Mouse (Mus musculus): ENCODE measurements around the gene Stox2.
A peak's percentile ranks its signal among the peaks of the same experiment; 100 is the strongest.

Stox2 gene

DNA sequence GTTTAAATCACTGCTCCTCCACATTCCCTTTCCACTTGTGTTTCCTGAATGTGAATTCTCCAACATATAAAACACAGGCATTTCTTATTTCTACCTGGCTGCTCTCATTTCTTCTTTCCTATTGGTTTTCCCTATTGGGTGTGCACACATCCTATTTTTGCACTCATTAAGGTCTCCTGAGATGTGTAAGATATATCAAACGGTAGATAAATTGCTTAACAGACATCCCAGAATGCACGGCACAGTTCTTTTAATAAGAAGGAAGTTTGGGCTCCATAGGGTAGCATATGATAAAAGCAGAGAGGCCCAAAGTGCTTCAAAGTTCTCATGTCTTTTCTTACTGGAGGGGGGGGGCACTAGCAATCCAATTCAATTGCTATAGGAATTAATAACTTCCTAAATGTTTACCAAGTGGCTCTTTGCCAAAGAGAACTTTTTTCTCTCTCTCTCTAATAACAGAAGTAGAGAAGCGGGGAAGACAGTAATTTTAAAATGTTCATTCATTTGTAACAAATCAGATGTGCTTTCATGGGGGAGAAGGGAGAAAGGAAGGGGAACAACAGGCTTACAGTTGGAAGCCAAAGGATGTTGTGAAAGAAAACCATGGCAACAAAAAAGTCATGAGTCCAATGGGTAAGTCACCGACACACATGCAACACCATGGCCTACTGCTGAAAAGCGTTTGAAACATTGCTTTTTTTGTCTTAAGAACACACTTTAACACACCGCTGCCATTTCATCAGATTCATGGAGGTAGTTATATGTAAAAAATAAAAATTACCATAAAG lies 263.2 kb downstream of the Stox2 start:
- DNase-seq (ENCODE audit: low spot score in 2 of 2) = no peak

GRCm38 (mm10) chr8:47182292-47182691 lies 263.9 kb downstream of the Stox2 start:
- DNase-seq (ENCODE audit: low spot score in 2 of 2) = no peak

DNA sequence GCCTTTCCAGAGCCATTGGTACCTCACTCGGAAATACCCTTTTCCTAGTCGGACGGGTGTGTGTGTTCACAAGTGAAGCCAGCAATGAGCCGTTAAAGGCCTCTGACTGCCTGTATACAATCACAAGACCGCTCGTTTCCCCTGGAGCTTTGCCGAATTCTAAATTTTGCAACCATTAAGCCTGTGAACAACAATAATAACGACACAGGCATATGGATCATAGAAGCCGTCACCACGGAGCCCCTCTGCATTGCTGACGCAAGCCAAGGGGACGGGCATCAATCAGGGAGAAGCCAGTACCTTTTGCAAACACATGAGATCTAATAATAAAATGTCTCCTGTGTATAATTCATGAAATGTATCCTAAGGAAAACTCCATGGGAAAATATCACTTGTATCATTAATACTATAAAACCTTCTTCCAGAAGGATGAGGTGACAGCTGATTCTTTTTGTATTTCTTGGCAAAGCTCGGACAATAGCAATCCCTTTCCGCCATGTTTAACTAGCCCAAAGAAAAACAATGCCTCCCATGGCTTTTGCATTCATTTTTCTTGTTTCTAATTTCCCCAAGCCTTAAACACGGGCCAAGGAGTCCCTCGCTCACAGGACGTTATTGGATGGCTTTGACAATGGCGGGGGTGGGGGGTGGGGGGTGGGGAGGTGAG lies 265.0 kb downstream of the Stox2 start:
- DNase-seq (ENCODE audit: low spot score in 2 of 2) = no peak

- DNase-seq (ENCODE audit: low spot score in 2 of 2) = no peak
Observed at GRCm38 (mm10) chr8:47180181-47180580, 266.0 kb downstream of the Stox2 start.

DNA sequence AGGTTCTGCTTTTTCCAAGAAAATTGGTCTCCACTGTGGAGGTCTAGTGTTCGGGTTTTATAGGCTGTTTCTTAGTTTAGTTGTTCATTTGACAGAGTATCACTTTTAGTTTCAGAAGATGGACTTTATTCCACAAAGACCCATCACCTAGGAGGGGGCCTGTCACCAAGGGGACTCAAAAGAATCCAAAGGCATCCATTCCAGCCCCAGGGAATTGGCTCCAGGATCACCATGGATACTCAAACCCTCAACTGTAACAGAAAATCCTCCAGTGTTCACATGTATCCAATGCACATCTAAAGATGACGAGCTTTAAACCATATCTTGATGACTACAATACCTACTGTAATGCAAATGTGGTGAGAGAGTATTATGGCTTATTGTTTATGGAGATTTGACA lies 267.4 kb downstream of the Stox2 start:
- DNase-seq (ENCODE audit: low spot score in 2 of 2) = no peak

DNA sequence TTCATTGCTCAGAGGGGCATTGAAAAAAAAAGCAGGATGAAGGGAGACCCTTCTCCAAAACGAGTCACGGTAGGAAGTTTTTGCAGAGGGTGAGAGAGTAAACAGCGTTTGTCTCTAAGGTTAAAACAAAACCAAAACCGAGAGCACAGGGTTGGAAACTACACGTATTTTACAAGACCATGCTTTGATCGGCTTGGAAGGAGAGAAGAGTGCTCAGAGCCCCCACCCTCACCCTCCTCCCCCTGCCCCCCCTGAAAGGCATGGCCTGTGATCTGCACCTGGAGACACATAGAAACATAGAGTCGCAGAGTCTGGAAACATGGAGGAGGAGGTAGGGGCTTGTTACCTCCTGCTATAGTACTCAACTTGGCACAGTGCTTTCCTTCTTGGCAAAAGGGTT lies 272.3 kb downstream of the Stox2 start:
- DNase-seq (ENCODE audit: low spot score in 2 of 2) = no peak

DNA sequence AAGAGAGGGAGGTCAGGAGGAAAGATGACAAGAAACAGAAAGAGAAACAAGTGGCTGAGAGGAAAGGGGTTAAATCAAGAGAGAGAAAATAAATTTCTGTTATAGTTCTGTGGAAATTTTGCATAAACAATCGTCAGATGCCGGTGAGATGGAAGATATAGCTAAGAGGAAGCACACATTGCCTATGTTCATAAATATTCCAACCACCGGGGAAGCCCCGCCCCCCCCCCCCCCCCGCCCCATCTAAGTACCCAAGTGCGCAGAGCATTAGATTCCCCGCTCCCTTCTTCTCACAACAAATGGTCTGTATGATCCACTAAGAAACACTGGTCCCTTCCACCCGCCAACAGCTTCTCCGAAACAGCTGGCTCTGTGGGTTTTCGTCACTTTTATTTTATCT lies 273.3 kb downstream of the Stox2 start:
- no peak for DNase-seq (ENCODE audit: low spot score in 2 of 2)

GRCm38 (mm10) chr8:47160688-47161087 lies 285.5 kb downstream of the Stox2 start:
- DNase-seq (ENCODE audit: low spot score in 2 of 2) = peak; percentile 8 to 49

DNA sequence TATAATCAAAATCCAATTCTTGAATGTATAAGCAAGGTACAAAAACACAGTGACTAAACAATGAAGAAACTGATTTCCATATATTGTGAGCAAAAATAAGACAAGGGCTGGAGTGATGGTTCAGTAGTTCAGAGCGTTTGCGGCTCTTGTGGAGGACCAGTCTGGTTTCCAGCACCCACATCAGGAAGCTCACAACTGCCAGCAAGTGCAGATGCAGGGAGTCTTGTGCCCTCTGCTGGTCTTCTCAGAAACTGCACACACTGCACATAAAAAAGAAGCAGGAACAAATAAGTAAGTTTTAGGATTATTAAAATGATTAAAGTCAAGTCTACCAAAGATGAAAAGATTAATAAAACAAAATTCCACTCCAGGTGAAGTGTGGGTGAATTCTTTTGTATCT lies 291.6 kb downstream of the Stox2 start:
- no peak for DNase-seq (ENCODE audit: low spot score in 2 of 2)

- DNase-seq (ENCODE audit: low spot score in 2 of 2) = peak in 1 of 2 experiments; percentile 9
Observed at GRCm38 (mm10) chr8:47145258-47145657, 300.9 kb downstream of the Stox2 start.

DNA sequence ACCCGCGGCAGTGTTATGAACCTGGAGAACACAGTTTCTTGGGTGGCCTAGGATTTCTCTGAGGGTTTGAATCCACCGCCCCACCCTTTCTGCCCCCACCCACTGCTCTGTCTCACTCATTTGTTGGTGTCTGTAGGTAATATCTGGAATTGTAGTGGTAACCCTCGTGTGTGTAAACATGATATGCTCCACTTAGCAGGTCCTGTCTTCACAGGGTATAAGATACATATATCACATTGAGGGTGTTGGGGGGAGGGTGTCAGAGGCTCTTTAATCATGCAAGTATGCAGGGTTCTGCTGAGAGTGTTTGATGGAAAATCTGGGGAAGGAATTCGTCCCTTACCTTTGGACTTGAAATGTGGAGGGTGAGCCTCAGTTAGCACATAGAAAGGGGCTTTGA lies 310.1 kb downstream of the Stox2 start:
- DNase-seq (ENCODE audit: low spot score in 2 of 2) = no peak

DNA sequence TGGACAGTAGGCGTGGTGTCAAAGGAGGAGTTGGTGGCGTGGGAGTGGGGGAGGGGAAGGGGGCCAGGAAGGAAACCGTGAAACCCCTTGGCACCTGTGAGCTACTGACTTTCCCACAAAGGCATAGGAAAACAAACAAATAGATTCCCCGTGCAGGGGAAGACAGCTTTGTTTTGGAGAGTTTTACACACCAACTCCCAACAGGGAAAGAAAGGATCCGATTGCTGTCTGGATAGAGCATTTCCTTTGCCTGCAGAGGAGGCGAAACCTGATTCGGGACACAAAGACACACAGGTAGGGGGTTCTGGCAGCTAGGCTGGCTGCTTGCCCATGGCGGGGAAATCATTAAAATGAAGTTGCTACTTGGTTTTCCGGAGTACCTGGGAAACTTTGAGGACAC lies 310.6 kb downstream of the Stox2 start:
- no peak for DNase-seq (ENCODE audit: low spot score in 2 of 2)

- no peak for DNase-seq (ENCODE audit: low spot score in 2 of 2)
Observed at GRCm38 (mm10) chr8:47134736-47135135, 311.4 kb downstream of the Stox2 start.

DNA sequence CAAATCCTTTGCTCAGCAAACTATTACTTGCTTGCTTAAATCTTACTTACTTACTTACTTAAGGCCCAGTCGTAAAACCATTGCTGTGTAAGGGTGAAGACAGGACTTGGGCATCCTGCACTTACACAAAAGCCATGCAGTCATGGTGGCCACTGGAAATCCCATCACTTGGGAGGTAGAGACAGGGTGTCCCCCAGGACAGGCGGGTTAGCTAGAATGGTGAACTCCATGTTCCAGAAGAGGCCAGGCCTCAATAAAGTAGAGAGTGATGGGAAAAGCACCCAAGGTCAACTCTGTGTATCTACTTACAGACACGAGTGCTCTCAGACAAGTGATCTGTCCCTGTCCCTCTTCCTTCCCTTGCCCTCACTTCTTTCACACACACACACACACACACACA lies 312.8 kb downstream of the Stox2 start:
- DNase-seq (ENCODE audit: low spot score in 2 of 2) = no peak
